Mouse (Mus musculus): ENCODE measurements around the gene Lyzl4.

GRCm38 (mm10) chr9:121574380-121574779, 67.5 kb downstream of the Lyzl4 start:
- TF ChIP-seq ZKSCAN1 (IDR thresholded peaks at IDR 0.05; ENCODE audit: low read depth, low read length) (no peak), ETS1 (IDR thresholded peaks at IDR 0.05; ENCODE audit: low read depth, low read length) (no peak), MAX (IDR thresholded peaks at IDR 0.05; ENCODE audit: low read length) (no peak), CTCF (IDR thresholded peaks at IDR 0.05 in 2 of 3, conservative IDR thresholded peaks at IDR 0.05 in 1 of 3; ENCODE audit: control insufficient read depth in 1 of 3, insufficient read depth in 1 of 3, low read depth in 2 of 3, low read length in 3 of 3, poor library complexity in 1 of 3, severe bottlenecking in 1 of 3) (no peak), EP300 (IDR thresholded peaks at IDR 0.05; ENCODE audit: low read depth in 1 of 2, low read length in 2 of 2) (no peak), POLR2A (IDR thresholded peaks at IDR 0.05; ENCODE audit: control insufficient read depth in 1 of 2, insufficient read depth in 1 of 2, low read depth in 1 of 2, low read length in 2 of 2, poor library complexity in 1 of 2) (no peak), RAD21 (IDR thresholded peaks at IDR 0.05; ENCODE audit: low read depth, low read length) (no peak), MAFK (IDR thresholded peaks at IDR 0.05; ENCODE audit: borderline replicate concordance, low read depth, low read length) (no peak), CHD2 (IDR thresholded peaks at IDR 0.05; ENCODE audit: low read length) (no peak), GATA1 (IDR thresholded peaks at IDR 0.05; ENCODE audit: low read depth, low read length) (no peak), RCOR1 (IDR thresholded peaks at IDR 0.05; ENCODE audit: low read depth, low read length) (no peak), E2F4 (IDR thresholded peaks at IDR 0.05; ENCODE audit: borderline replicate concordance, low read depth, low read length) (no peak)
